Mouse (Mus musculus) limb, embryonic 11.5 days (tissue): ENCODE measurements at regions not wholly inside any gene's neighbourhood (a gene's known extent, or its start where the extent isn't known, plus 50 kb on each side); places are given as distances from the start of the nearest gene placed in this dataset.

Experiments used
- ATAC-seq: fragments of 200-750 bp; cut with Nextera tagmentation; 2 replicates; pipeline ENCODE4 v1.8.0; 2017; ENCODE audit warnings: low read depth; ENCODE audit not compliant: insufficient number of reproducible peaks, low FRiP score, low TSS enrichment
- DNase-seq: peaks from one replicate; pipeline ENCODE4 v3.0.0-alpha.2; 2015; ENCODE audit warnings: low spot score
- H3K27ac ChIP-seq: fragments of 300-500 bp; sonication (generic); replicated peaks from 2 replicates; pipeline ENCODE4 v1.5.1; 2014; ENCODE audit warnings: low read depth, mild to moderate bottlenecking, low read length
- H3K27me3 ChIP-seq: fragments of 300-500 bp; sonication (generic); 2 replicates; pipeline ENCODE4 v1.6.1; 2014; ENCODE audit warnings: mild to moderate bottlenecking, low read length, mixed read lengths; ENCODE audit not compliant: control insufficient read depth, insufficient read depth
- H3K36me3 ChIP-seq: fragments of 300-500 bp; sonication (generic); 2 replicates; pipeline ENCODE4 v1.6.1; 2014; ENCODE audit warnings: mild to moderate bottlenecking, low read length, moderate library complexity, mixed read lengths; ENCODE audit not compliant: control insufficient read depth, insufficient read depth
- H3K4me1 ChIP-seq: fragments of 300-500 bp; sonication (generic); 2 replicates; pipeline ENCODE4 v1.6.1; 2014; ENCODE audit warnings: low read length, mixed read lengths; ENCODE audit not compliant: control insufficient read depth, insufficient read depth
- H3K4me2 ChIP-seq: fragments of 300-500 bp; sonication (generic); 2 replicates; pipeline ENCODE4 v1.6.1; 2014; ENCODE audit warnings: low read depth, mild to moderate bottlenecking, moderate library complexity; ENCODE audit not compliant: severe bottlenecking
- H3K4me3 ChIP-seq: fragments of 300-500 bp; sonication (generic); 2 replicates; pipeline ENCODE4 v1.5.1; 2014; ENCODE audit warnings: low read depth, low read length
- H3K9ac ChIP-seq: fragments of 300-500 bp; sonication (generic); 2 replicates; pipeline ENCODE4 v1.6.1; 2014; ENCODE audit warnings: mild to moderate bottlenecking, low read length
- H3K9me3 ChIP-seq: fragments of 300-500 bp; sonication (generic); 2 replicates; pipeline ENCODE4 v1.6.1; 2016; ENCODE audit warnings: low read length; ENCODE audit not compliant: control insufficient read depth
- WGBS: fragments of 180-500 bp; shearing (Covaris S2); extraction: QIAGEN DNeasy Blood & Tissue Kit; methylation state at CpG from one replicate; pipeline ENCODE4 v1.1.7; 2014; 5-methylcytosine and 5-hydroxymethylcytosine counted together

- H3K4me2 ChIP-seq = no peak overlapping the region
- WGBS = 79% methylated on average over 5 of the region's 5 CpGs
- no peaks in the 10 kb centered on the region for H3K36me3 ChIP-seq
- no peaks in the 10 kb centered on the region for H3K9me3 ChIP-seq
- no peaks in the 10 kb centered on the region for H3K27me3 ChIP-seq
- H3K4me1 ChIP-seq = no peaks in the 10 kb centered on the region
- H3K27ac ChIP-seq = no peak overlapping the region
- DNase-seq (no peak), ATAC-seq (no peak)
- no peak overlapping the region for H3K4me3 ChIP-seq
- no peak overlapping the region for H3K9ac ChIP-seq
Observed at GRCm38 (mm10) chr8:17587261-17587861, 1390.7 kb downstream of the Defb40 start.
